Mouse (Mus musculus): ENCODE data around the gene Entr1. TPM values are rescaled to one million over a fixed set of nuclear protein-coding genes. Genes with fewer than 3 reads are reported as not detected.

Entr1 gene
- total RNA-seq (2018; cell fraction: chromatin; rRNA removed) = 100 to 1,000 TPM in 22 of 26 experiments, 10 to 100 TPM in 4; 68.8 to 214 (median 137) TPM
- total RNA-seq (2018; cell fraction: cytosol; rRNA removed) = 10 to 100 TPM; 41.2 to 59.4 (median 47.3) TPM
- 100 to 1,000 TPM in 15 of 26 experiments, 10 to 100 TPM in 11; 66.5 to 188 (median 107) TPM for total RNA-seq (2018; cell fraction: nucleus; rRNA removed)
- 47.5 to 55.2 TPM (median 47.7 TPM) in 3 replicates for polyA plus RNA-seq (2018)

DNA sequence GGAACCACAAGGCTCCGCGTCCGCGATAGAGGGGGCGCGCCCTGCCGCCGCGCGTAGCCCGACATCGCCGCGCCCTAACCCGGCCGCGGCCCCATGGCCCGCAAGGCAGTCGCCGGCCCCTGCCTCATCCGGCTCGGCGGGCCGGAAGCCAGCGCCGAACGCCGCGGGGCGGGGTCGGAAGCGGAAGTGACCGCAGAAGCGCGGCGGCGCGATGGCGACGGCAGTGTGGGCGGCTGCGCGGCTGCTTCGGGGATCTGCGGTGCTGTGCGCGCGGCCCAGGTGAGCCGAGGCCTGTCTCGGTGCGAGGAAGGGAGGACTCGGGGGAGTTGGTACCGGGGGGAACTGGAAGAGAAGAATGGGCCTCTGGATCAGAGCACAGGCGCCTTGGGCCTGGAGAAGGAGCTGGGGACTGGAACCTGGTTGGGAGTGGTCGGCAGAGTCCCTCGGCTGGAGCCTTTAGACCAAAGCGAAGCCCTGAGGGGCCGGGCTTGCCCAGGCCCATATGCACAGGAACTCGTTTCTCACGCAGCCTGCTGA lies at the start of gene Entr1, which contains the start of gene Pmpca:
Gene Entr1, minus strand, starts transcription at position 163 of the 537 bp plus-strand sequence.
Gene Pmpca, plus strand, starts transcription at position 186 of the 537 bp plus-strand sequence.
- WGBS (ENCODE audit: missing documents) = 1% methylated on average over 60 of the region's 60 CpGs
- Histone ChIP-seq H3K79me2 (ENCODE audit: inconsistent target) (peaks cover 44% of the 10 kb centered on the region), H3K36me3 (ENCODE audit: inconsistent target) (peaks cover 68% of the 10 kb centered on the region), H3K27ac (peak within 1 kb of the TSS; percentile 60), H3K4me3 (ENCODE audit: inconsistent target) (peak within 1 kb of the TSS; percentile 96)

- Histone ChIP-seq H3K4me3 (ENCODE audit: inconsistent target) (no peak overlapping the region), H3K27ac (no peak overlapping the region), H3K79me2 (ENCODE audit: inconsistent target) (peaks cover 86% of the 10 kb centered on the region), H3K36me3 (ENCODE audit: inconsistent target) (peaks cover 74% of the 10 kb centered on the region)
- 95% methylated on average over 7 of the region's 7 CpGs for WGBS (ENCODE audit: missing documents)
These were observed 49.3 kb upstream of the Entr1 start for GRCm38 (mm10) chr2:26438373-26438772.

- Histone ChIP-seq H3K4me3 (ENCODE audit: inconsistent target) (no peak overlapping the region), H3K27ac (no peak overlapping the region), H3K36me3 (ENCODE audit: inconsistent target) (peaks cover 84% of the 10 kb centered on the region), H3K79me2 (ENCODE audit: inconsistent target) (peaks cover 75% of the 10 kb centered on the region)
- WGBS (ENCODE audit: missing documents) = 89% methylated on average over 4 of the region's 4 CpGs
These were observed 48.1 kb upstream of the Entr1 start for GRCm38 (mm10) chr2:26437221-26437620.

DNA sequence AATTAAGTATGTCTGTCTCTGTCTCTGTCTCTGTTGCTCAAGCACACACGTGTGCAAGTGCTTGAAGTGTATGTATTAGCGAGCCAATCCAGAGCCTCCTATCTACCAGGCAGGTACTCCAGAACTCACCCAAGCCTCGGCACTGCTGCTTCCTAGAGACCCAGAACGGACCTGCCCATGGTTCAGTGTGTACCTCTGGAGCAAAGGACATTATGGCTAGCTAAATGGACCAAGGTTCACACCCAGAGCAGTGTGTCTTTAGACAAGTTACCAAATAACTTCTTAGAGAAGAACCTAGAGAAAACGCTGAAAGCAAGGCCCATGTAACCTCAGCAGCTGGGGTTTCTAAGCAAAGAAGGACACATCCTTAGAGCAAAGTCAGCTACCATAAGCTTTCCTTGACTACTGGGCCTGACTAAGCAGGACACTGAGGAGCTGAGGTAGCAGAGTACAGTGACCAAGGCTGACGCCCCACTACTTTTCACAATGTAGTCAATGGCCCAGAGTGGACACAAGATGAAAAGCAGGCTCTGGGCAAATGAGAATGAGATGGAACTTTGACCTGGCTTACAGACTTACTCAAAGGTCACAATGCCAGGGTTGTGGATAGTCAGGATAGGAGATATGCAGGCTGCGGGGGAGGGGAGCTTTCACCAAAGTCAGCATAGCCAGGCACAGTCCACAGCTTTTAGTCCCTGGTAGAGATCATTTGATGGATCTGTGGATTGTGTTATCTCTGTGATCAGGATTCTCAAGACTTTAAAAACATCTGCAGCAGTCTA lies 45.9 kb upstream of the Entr1 start:
- Histone ChIP-seq H3K27ac (no peak overlapping the region), H3K79me2 (ENCODE audit: inconsistent target) (peaks cover 53% of the 10 kb centered on the region), H3K4me3 (ENCODE audit: inconsistent target) (no peak overlapping the region), H3K36me3 (ENCODE audit: inconsistent target) (peaks cover 86% of the 10 kb centered on the region)
- 96% methylated on average over 7 of the region's 7 CpGs for WGBS (ENCODE audit: missing documents)

- Histone ChIP-seq H3K79me2 (ENCODE audit: inconsistent target) (peaks cover 4% of the 10 kb centered on the region; the same call in 1 of the 2 replicates), H3K27ac (no peak overlapping the region), H3K36me3 (ENCODE audit: inconsistent target) (peaks cover 95% of the 10 kb centered on the region), H3K4me3 (ENCODE audit: inconsistent target) (no peak overlapping the region)
- WGBS (ENCODE audit: missing documents) = 92% methylated on average over 5 of the region's 5 CpGs
These were observed 40.7 kb upstream of the Entr1 start for GRCm38 (mm10) chr2:26429851-26430250.

GRCm38 (mm10) chr2:26424541-26424940 lies 35.4 kb upstream of the Entr1 start:
- Histone ChIP-seq H3K79me2 (ENCODE audit: inconsistent target) (no peaks in the 10 kb centered on the region), H3K36me3 (ENCODE audit: inconsistent target) (peaks cover 97% of the 10 kb centered on the region), H3K4me3 (ENCODE audit: inconsistent target) (no peak overlapping the region), H3K27ac (no peak overlapping the region)
- 94% methylated on average over 2 of the region's 2 CpGs for WGBS (ENCODE audit: missing documents)

DNA sequence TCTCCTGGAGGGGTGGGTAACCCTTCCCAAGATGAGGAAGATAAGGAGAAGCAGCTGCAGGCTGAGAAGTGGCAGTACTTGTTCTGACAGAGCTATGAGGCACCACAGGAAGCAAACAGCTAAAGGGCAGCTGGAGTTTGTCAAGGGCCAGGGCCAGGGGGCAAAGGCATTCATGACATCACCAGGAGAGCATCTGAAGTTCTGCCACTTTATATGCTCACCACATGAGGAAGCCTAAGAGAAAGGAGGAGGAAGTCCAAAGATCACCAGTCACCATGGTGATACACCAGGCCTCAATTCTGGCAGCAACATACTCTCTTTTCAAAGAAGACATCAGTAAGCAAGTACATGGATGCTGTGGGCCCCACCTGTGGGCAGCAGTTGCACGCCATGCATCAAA lies 34.0 kb upstream of the Entr1 start:
- Histone ChIP-seq H3K4me3 (ENCODE audit: inconsistent target) (no peak overlapping the region), H3K36me3 (ENCODE audit: inconsistent target) (peaks cover 92% of the 10 kb centered on the region), H3K27ac (no peak overlapping the region), H3K79me2 (ENCODE audit: inconsistent target) (no peaks in the 10 kb centered on the region)
- 89% methylated on average over 1 of the region's 1 CpGs for WGBS (ENCODE audit: missing documents)

DNA sequence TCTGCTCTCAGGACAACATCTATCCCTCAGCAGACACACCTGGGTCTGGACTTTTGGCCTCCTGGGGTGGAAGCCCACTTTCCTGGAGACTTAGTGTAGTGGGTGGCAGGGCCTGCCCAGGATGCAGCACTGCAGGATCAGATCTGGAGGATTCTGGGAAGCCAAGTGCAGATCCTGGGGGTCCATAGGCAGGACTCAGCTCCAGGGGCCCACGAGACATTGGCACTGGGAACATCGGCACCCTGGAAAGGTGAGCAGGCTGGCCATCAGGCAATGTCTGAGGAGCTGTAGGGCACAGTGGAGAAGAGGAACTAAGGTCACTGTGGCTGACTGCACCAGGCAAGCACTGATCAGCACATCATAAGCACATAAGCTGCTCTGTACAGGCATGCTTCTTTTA lies 32.9 kb upstream of the Entr1 start:
- 87% methylated on average over 2 of the region's 2 CpGs for WGBS (ENCODE audit: missing documents)
- H3K79me2 ChIP-seq (ENCODE audit: inconsistent target) = no peaks in the 10 kb centered on the region
- H3K36me3 ChIP-seq (ENCODE audit: inconsistent target) = peaks cover 89% of the 10 kb centered on the region
- no peak overlapping the region for H3K27ac ChIP-seq
- no peak overlapping the region for H3K4me3 ChIP-seq (ENCODE audit: inconsistent target)

DNA sequence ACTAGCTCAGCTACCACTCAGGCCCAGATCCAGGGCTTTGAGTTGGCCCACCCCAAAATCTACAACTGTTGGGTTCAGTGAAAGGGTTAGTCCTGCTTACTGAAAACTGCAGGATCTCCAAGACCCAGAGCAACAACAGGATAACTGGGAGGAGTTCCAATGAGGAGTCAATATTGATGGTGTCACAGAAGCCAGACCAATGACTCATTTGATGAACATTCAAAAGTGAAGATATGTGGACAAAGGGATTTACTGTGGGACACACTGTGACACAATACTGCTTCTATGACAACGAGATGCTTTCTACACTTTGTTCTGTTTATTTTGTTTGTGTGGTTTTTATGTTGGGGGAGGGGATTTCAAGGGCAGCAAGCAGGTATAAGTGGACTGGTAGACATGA lies 29.0 kb upstream of the Entr1 start:
- no peaks in the 10 kb centered on the region for H3K79me2 ChIP-seq (ENCODE audit: inconsistent target)
- H3K27ac ChIP-seq = no peak overlapping the region
- WGBS (ENCODE audit: missing documents) = 100% methylated on average over 1 of the region's 1 CpGs
- H3K36me3 ChIP-seq (ENCODE audit: inconsistent target) = peaks cover 91% of the 10 kb centered on the region
- no peak overlapping the region for H3K4me3 ChIP-seq (ENCODE audit: inconsistent target)

GRCm38 (mm10) chr2:26417066-26417465 lies 27.9 kb upstream of the Entr1 start:
- Histone ChIP-seq H3K79me2 (ENCODE audit: inconsistent target) (no peaks in the 10 kb centered on the region), H3K36me3 (ENCODE audit: inconsistent target) (peaks cover 91% of the 10 kb centered on the region)

GRCm38 (mm10) chr2:26410931-26411411 lies 21.9 kb upstream of the Entr1 start:
- no peak overlapping the region for H3K27ac ChIP-seq
- peaks cover 27% of the 10 kb centered on the region; the same call in 1 of the 2 replicates for H3K79me2 ChIP-seq (ENCODE audit: inconsistent target)
- no peak overlapping the region for H3K4me3 ChIP-seq (ENCODE audit: inconsistent target)
- 80% methylated on average over 5 of the region's 5 CpGs for WGBS (ENCODE audit: missing documents)
- H3K36me3 ChIP-seq (ENCODE audit: inconsistent target) = peaks cover 56% of the 10 kb centered on the region

More at GRCm38 (mm10) chr2:26417066-26417465, 27.9 kb upstream of the Entr1 start:
- H3K4me3 ChIP-seq (ENCODE audit: inconsistent target) = no peak overlapping the region
- no peak overlapping the region for H3K27ac ChIP-seq

DNA sequence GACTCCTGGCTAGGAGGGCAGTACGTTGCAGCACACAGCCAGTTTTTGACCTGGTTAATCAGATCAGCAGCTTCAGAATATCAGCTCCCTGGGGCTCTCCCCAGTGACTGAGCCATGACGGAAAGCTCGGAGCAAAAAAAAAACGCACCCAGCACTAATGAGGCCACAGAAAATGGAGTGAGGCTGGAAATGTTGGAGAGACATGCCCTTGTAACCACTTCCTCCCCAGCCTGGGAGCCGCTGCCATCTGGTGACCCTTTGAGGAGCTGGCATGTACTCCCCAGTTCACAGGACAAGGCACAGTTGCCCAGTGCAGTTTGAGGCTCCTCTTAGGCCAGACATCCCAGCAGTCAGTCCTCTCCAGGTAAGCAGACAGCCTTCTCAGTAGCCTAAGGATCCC lies 21.0 kb upstream of the Entr1 start:
- Histone ChIP-seq H3K79me2 (ENCODE audit: inconsistent target) (peaks cover 36% of the 10 kb centered on the region; the same call in 1 of the 2 replicates), H3K4me3 (ENCODE audit: inconsistent target) (no peak overlapping the region), H3K36me3 (ENCODE audit: inconsistent target) (peaks cover 47% of the 10 kb centered on the region; the same call in 1 of the 2 replicates), H3K27ac (no peak overlapping the region)
- WGBS (ENCODE audit: missing documents) = 78% methylated on average over 5 of the region's 5 CpGs

DNA sequence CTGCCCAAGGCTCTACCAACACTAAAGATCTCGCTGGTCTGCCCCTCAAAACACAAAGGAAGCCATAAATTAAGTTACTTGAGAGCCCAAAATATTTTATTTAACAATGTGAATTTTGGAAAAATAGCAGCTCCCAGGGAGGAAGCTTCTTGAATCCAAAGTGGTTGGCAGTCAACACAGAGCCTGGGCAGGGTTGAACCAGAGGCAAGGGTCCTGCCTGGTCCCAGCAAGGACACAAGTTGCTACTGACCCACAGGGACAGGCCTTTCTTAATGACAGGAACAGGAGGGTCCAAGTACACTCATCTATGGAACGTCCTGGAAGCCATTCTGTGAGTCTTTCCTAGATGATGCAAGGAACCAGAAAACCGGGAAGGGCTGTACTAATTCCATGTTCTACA lies 20.2 kb upstream of the Entr1 start:
- Histone ChIP-seq H3K4me3 (ENCODE audit: inconsistent target) (no peak overlapping the region), H3K79me2 (ENCODE audit: inconsistent target) (peaks cover 41% of the 10 kb centered on the region; the same call in 1 of the 2 replicates), H3K36me3 (ENCODE audit: inconsistent target) (peaks cover 40% of the 10 kb centered on the region; the same call in 1 of the 2 replicates), H3K27ac (no peak overlapping the region)
- WGBS (ENCODE audit: missing documents) = 58% methylated on average over 3 of the region's 3 CpGs

GRCm38 (mm10) chr2:26408515-26409356 lies 19.6 kb upstream of the Entr1 start, which contains the start of gene Inpp5e:
Gene Inpp5e, minus strand, starts transcription at chr2:26409203.
- under 1% methylated on average over 57 of the region's 57 CpGs for WGBS (ENCODE audit: missing documents)
- H3K36me3 ChIP-seq (ENCODE audit: inconsistent target) = peaks cover 34% of the 10 kb centered on the region; the same call in 1 of the 2 replicates

More at GRCm38 (mm10) chr2:26408515-26409356, 19.6 kb upstream of the Entr1 start, which contains the start of gene Inpp5e:
- Histone ChIP-seq H3K27ac (0 out of 2 replicates have a peak within 1 kb of the TSS, but pooled peaks have one; percentile 17), H3K79me2 (ENCODE audit: inconsistent target) (peaks cover 42% of the 10 kb centered on the region; the same call in 1 of the 2 replicates), H3K4me3 (ENCODE audit: inconsistent target) (peak within 1 kb of the TSS; percentile 61)

Data from macrophage (primary cell).